Mouse (Mus musculus) lung, adult 2 months (tissue): ENCODE results near the gene Galnt17.

ENCODE experiments used
- CTCF ChIP-seq: fragments of 200-500 bp; IDR thresholded peaks from 2 replicates; pipeline ENCODE4 v1.5.1; 2011; ENCODE audit warnings: mild to moderate bottlenecking, low read length, control low read depth; ENCODE audit not compliant: insufficient read depth
- POLR2A ChIP-seq: fragments of 200-500 bp; IDR thresholded peaks from 2 replicates; pipeline ENCODE4 v1.6.1; 2011; ENCODE audit warnings: low read depth, mild to moderate bottlenecking, control low read depth, low read length, borderline replicate concordance; ENCODE audit errors: extremely low read depth

- TF ChIP-seq CTCF: no peak
- no peak for TF ChIP-seq POLR2A
Measured at GRCm38 (mm10) chr5:131315016-131315415, 6.7 kb upstream of the Galnt17 start.
